8 mouse cellular contexts compared by ENCODE assay signal in genomic region chr16:28517596-28518524, GRCm38 (mm10).
DNase-seq lines count a peak whose midpoint lies in the region; ATAC-seq and TF ChIP-seq lines count a peak whose summit lies in the region.

No protein-coding gene starts in this region.

- H3K4me3 ChIP-seq in bone marrow, adult 2 months (replicated peaks; ENCODE audit: control insufficient read depth, low read depth, low read length) = no peak overlapping the region
- peak overlapping the region; percentile 20 for H3K4me3 ChIP-seq in embryonic facial prominence, embryonic 14.5 days (ENCODE audit: low read depth, low read length)
- peak overlapping the region; percentile 38 for H3K4me3 ChIP-seq in heart, embryonic 12.5 days
- peak overlapping the region; percentile 29 for H3K4me3 ChIP-seq in kidney, embryonic 16.5 days (ENCODE audit: low read length)
- H3K4me3 ChIP-seq in limb, embryonic 15.5 days = peak overlapping the region; percentile 25
- H3K4me3 ChIP-seq in midbrain, postnatal 0 days (ENCODE audit: low read depth, low read length) = peak overlapping the region; percentile 22; the same call in 1 of the 2 replicates

- DNase-seq in 3T3-L1 (ENCODE audit: low read depth, low spot score) = peak; percentile 84
- DNase-seq in embryonic facial prominence, embryonic 14.5 days (ENCODE audit: low spot score) = peak; percentile 85
- DNase-seq in midbrain, postnatal 0 days (ENCODE audit: low spot score) = peak; percentile 91
- DNase-seq in splenic B cell, adult 2 months (ENCODE audit: low read depth, low spot score) = peak; percentile 46

- H3K36me3 ChIP-seq in embryonic facial prominence, embryonic 14.5 days (ENCODE audit: control insufficient read depth, insufficient read depth, low read length) = no peaks in the 10 kb centered on the region
- no peaks in the 10 kb centered on the region for H3K36me3 ChIP-seq in heart, embryonic 12.5 days
- H3K36me3 ChIP-seq in kidney, embryonic 16.5 days (ENCODE audit: insufficient read depth, low read length) = no peaks in the 10 kb centered on the region
- H3K36me3 ChIP-seq in limb, embryonic 15.5 days = no peaks in the 10 kb centered on the region
- H3K36me3 ChIP-seq in midbrain, postnatal 0 days (ENCODE audit: insufficient read depth, low read length) = no peaks in the 10 kb centered on the region
- no peaks in the 10 kb centered on the region for H3K36me3 ChIP-seq in splenic B cell, adult 2 months (ENCODE audit: control insufficient read depth, insufficient read depth, low read length, poor library complexity, severe bottlenecking)

- no peak for TF ChIP-seq POLR2A in bone marrow, adult 2 months (IDR thresholded peaks at IDR 0.05; ENCODE audit: borderline replicate concordance, control insufficient read depth, low read depth, low read length)

- H3K27ac ChIP-seq in bone marrow, adult 2 months (ENCODE audit: control insufficient read depth, insufficient read depth, low read depth, low read length, poor library complexity) = no peak overlapping the region
- no peak overlapping the region for H3K27ac ChIP-seq in embryonic facial prominence, embryonic 14.5 days (replicated peaks; ENCODE audit: low read depth, low read length)
- H3K27ac ChIP-seq in heart, embryonic 12.5 days (ENCODE audit: poor library complexity, severe bottlenecking) = no peak overlapping the region
- H3K27ac ChIP-seq in kidney, embryonic 16.5 days (ENCODE audit: low read length) = no peak overlapping the region
- H3K27ac ChIP-seq in limb, embryonic 15.5 days = no peak overlapping the region
- no peak overlapping the region for H3K27ac ChIP-seq in midbrain, postnatal 0 days (ENCODE audit: low read depth, low read length)

- H3K9ac ChIP-seq in embryonic facial prominence, embryonic 14.5 days (ENCODE audit: low read depth, low read length) = no peak overlapping the region
- no peak overlapping the region for H3K9ac ChIP-seq in heart, embryonic 12.5 days
- no peak overlapping the region for H3K9ac ChIP-seq in kidney, embryonic 16.5 days (replicated peaks; ENCODE audit: low read length)
- H3K9ac ChIP-seq in limb, embryonic 15.5 days = no peak overlapping the region
- H3K9ac ChIP-seq in midbrain, postnatal 0 days (replicated peaks; ENCODE audit: low read length, poor library complexity, severe bottlenecking) = no peak overlapping the region

- H3K27me3 ChIP-seq in embryonic facial prominence, embryonic 14.5 days (replicated peaks; ENCODE audit: control insufficient read depth, insufficient read depth, low read length) = no peaks in the 10 kb centered on the region
- no peaks in the 10 kb centered on the region for H3K27me3 ChIP-seq in heart, embryonic 12.5 days (replicated peaks)
- no peaks in the 10 kb centered on the region for H3K27me3 ChIP-seq in kidney, embryonic 16.5 days (ENCODE audit: insufficient read depth, low read length)
- no peaks in the 10 kb centered on the region for H3K27me3 ChIP-seq in limb, embryonic 15.5 days
- no peaks in the 10 kb centered on the region for H3K27me3 ChIP-seq in midbrain, postnatal 0 days (ENCODE audit: insufficient read depth, low read length)
- no peaks in the 10 kb centered on the region for H3K27me3 ChIP-seq in splenic B cell, adult 2 months (ENCODE audit: control insufficient read depth, insufficient read depth, low read length, poor library complexity, severe bottlenecking)

- WGBS in bone marrow, adult 2 months = 10% methylated on average over 21 of the region's 21 CpGs
- 27% methylated on average over 21 of the region's 21 CpGs for WGBS in embryonic facial prominence, embryonic 14.5 days
- 34% methylated on average over 21 of the region's 21 CpGs for WGBS in heart, embryonic 12.5 days
- 28% methylated on average over 21 of the region's 21 CpGs for WGBS in kidney, embryonic 16.5 days
- 33% methylated on average over 21 of the region's 21 CpGs for WGBS in limb, embryonic 15.5 days
- WGBS in midbrain, postnatal 0 days = 28% methylated on average over 21 of the region's 21 CpGs

- TF ChIP-seq CTCF in bone marrow, adult 2 months (IDR thresholded peaks at IDR 0.05; ENCODE audit: control insufficient read depth, insufficient read depth, low read length) = peak; percentile 45
- peak; percentile 96 for TF ChIP-seq CTCF in midbrain, postnatal 0 days (IDR thresholded peaks at IDR 0.05)

- H3K4me1 ChIP-seq in bone marrow, adult 2 months (ENCODE audit: control insufficient read depth, insufficient read depth, low read length) = no peaks in the 10 kb centered on the region
- H3K4me1 ChIP-seq in embryonic facial prominence, embryonic 14.5 days (ENCODE audit: control insufficient read depth, insufficient read depth, low read length) = no peaks in the 10 kb centered on the region
- 0 out of 2 replicates have a peak, but pooled peaks cover 3% of the 10 kb centered on the region for H3K4me1 ChIP-seq in heart, embryonic 12.5 days (replicated peaks)
- H3K4me1 ChIP-seq in kidney, embryonic 16.5 days (ENCODE audit: insufficient read depth, low read length) = 0 out of 2 replicates have a peak, but pooled peaks cover 5% of the 10 kb centered on the region
- peaks cover 3% of the 10 kb centered on the region; the same call in 1 of the 2 replicates for H3K4me1 ChIP-seq in limb, embryonic 15.5 days
- no peaks in the 10 kb centered on the region for H3K4me1 ChIP-seq in midbrain, postnatal 0 days (ENCODE audit: insufficient read depth, low read length)

- peak; percentile 82 for ATAC-seq in embryonic facial prominence, embryonic 14.5 days (ENCODE audit: low read depth)
- ATAC-seq in heart, embryonic 12.5 days (ENCODE audit: insufficient number of reproducible peaks, low FRiP score) = no peak
- ATAC-seq in kidney, embryonic 16.5 days (ENCODE audit: low FRiP score, low TSS enrichment) = peak; percentile 89
- ATAC-seq in limb, embryonic 15.5 days (ENCODE audit: insufficient number of reproducible peaks, low FRiP score, low TSS enrichment, low read depth) = 0 out of 2 replicates have a peak, but pooled peaks have one; percentile 35
- ATAC-seq in midbrain, postnatal 0 days (ENCODE audit: low FRiP score) = peak; percentile 75

- H3K9me3 ChIP-seq in embryonic facial prominence, embryonic 14.5 days (ENCODE audit: control insufficient read depth, low read length) = no peaks in the 10 kb centered on the region
- H3K9me3 ChIP-seq in heart, embryonic 12.5 days (replicated peaks) = no peaks in the 10 kb centered on the region
- H3K9me3 ChIP-seq in kidney, embryonic 16.5 days (ENCODE audit: low read length) = no peaks in the 10 kb centered on the region
- H3K9me3 ChIP-seq in limb, embryonic 15.5 days = no peaks in the 10 kb centered on the region
- H3K9me3 ChIP-seq in midbrain, postnatal 0 days (ENCODE audit: low read length) = no peaks in the 10 kb centered on the region

- H3K4me2 ChIP-seq in embryonic facial prominence, embryonic 14.5 days (ENCODE audit: low read depth, low read length) = peak overlapping the region; percentile 53
- peak overlapping the region; percentile 65 for H3K4me2 ChIP-seq in heart, embryonic 12.5 days
- H3K4me2 ChIP-seq in kidney, embryonic 16.5 days (replicated peaks; ENCODE audit: low read depth, low read length) = peak overlapping the region; percentile 52
- H3K4me2 ChIP-seq in limb, embryonic 15.5 days = peak overlapping the region; percentile 42
- peak overlapping the region; percentile 43 for H3K4me2 ChIP-seq in midbrain, postnatal 0 days (ENCODE audit: low read depth, low read length, poor library complexity, severe bottlenecking)
